Mouse (Mus musculus): ENCODE measurements around the gene Lima1.

Lima1 gene

DNA sequence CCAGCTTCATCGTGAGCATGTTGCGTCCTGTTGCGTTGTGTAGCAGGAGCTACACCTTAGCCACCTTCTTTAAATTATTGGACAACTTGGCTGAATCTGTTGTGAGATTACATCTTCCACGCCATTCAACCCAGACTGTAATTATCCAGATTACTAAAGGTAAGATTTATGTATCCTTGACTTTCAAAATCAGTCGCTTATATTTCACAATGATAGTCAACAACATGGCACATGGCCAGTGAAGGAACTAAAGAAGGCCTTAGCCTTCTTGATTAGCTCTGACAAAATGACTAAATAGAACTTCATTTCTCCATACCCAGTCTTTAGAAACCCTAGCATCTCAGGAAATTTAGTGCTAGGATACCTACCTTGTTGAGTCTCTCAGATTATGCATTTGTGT lies 142.1 kb downstream of the Lima1 start:
- no peak for DNase-seq (ENCODE audit: low spot score in 2 of 2)

DNA sequence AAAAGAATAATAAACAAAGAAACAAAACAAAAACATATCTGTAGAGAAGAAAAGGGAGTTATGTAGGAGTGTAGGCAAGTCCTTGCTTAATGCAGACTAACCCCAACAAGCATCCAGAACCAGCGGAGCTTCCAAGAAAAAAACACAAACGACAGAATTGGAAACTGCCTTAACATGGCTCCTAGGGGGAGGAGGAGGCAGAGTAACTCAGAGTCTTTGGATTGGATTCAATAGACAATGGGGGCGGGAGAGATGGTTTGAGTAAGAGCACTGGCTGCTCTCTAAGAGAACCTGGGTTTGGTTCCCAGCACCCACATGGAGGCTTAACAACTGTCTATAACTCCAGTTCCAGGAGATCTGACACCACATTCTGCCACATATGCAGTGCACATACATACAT lies 143.6 kb downstream of the Lima1 start:
- no peak for DNase-seq (ENCODE audit: low spot score in 2 of 2)

DNA sequence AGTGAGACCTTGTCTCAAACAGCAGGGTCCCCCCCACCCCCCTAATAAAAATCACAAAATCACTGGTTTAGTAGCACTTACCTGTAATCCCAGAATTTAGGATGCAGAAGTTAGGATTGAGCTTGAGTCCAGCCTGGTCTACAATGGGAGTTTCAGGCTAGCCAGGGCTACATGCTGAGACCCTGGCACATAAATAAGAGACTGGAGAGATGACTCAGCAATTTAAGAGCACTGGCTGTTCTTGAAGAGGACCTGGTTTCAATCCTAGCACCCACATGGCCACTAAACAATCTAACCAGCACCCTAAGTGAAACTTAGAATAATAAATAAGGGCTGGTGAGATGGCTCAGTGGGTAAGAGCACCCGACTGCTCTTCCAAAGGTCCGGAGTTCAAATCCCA lies 144.1 kb downstream of the Lima1 start:
- no peak for DNase-seq (ENCODE audit: low spot score in 2 of 2)

DNA sequence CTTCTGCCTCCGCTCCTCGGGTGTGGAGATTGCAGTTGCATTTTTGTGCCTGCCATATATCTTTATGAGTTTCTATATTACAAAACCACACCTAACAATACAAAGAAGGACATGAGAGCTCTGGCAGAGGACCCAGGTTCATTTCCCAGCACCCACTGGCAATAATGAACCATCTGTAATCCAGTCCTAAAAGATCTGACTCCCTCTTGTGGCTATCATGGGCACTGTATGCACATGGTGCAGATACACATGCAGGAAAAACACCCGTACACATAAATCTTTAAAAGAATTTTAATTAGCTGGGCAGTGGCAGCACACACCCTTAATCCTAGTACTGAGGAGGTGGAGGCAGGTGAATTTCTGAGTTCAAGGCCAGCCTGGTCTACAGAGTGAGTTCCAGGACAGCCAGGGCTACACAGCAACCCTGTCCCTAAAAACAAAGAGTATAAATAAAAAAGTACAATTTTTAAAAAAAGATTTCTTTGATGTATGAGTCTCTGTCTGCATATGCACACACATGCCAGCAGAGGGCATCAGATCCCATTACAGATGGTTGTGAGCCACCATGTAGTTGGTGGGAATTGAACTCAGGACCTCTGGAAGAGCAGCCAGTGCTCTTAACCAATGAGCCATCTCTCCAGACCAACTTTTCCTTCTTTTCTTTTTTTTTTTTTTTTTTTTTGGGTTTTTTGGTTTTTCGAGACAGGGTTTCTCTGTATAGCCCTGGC lies 146.0 kb downstream of the Lima1 start:
- DNase-seq (ENCODE audit: low spot score in 2 of 2), result no peak

All from cerebellum, postnatal 4 days (tissue).